Mouse (Mus musculus) kidney, adult 2 months (tissue): Measurements from ENCODE around the gene Sema7a. TPM values are rescaled to one million over a fixed set of nuclear protein-coding genes. Genes with fewer than 3 reads are reported as not detected.

Experiments used
- DNase-seq: peaks from one replicate; pipeline ENCODE4 v3.0.0; 2021
- H3K27ac ChIP-seq: fragments of 200-500 bp; 2 replicates; pipeline ENCODE4 v1.5.1; 2012; ENCODE audit warnings: low read depth, low read length, control low read depth, inconsistent platforms; ENCODE audit not compliant: insufficient read depth
- H3K27me3 ChIP-seq: fragments of 200-500 bp; replicated peaks from 2 replicates; pipeline ENCODE4 v1.6.1; 2012; ENCODE audit warnings: mild to moderate bottlenecking, moderate library complexity, low read length, inconsistent platforms; ENCODE audit not compliant: control insufficient read depth, insufficient read depth
- H3K36me3 ChIP-seq: fragments of 200-500 bp; 2 replicates; pipeline ENCODE4 v1.6.1; 2012; ENCODE audit warnings: mild to moderate bottlenecking, moderate library complexity, low read length, inconsistent platforms; ENCODE audit not compliant: control insufficient read depth, insufficient read depth
- H3K4me1 ChIP-seq: fragments of 200-500 bp; 2 replicates; pipeline ENCODE4 v1.6.1; 2011; ENCODE audit warnings: low read length; ENCODE audit not compliant: control insufficient read depth, insufficient read depth
- H3K4me3 ChIP-seq: fragments of 200-500 bp; 2 replicates; pipeline ENCODE4 v1.5.1; 2011; ENCODE audit warnings: mild to moderate bottlenecking, low read depth, low read length, control low read depth; ENCODE audit not compliant: insufficient read depth
- CTCF ChIP-seq: fragments of 200-500 bp; conservative IDR thresholded peaks from 2 replicates; pipeline ENCODE4 v1.5.1; 2011; ENCODE audit warnings: low read depth, mild to moderate bottlenecking, control low read depth, low read length, moderate library complexity, mixed read lengths; ENCODE audit not compliant: insufficient read depth, insufficient read length
- POLR2A ChIP-seq: fragments of 200-500 bp; IDR thresholded peaks from one replicate; pipeline ENCODE4 v1.6.1; 2011; ENCODE audit warnings: low read depth, low read length, control low read depth
- WGBS: fragments of 180-500 bp; shearing (Covaris S2); methylation state at CpG from one replicate; pipeline ENCODE4 v1.1.7; 2018; 5-methylcytosine and 5-hydroxymethylcytosine counted together
- polyA plus RNA-seq: library from polyadenylated mRNA; depleted of rRNA; stranded (reverse); fragments of >200 nt; gene quantifications from 2 replicates; pipeline ENCODE4 v1.2.3, GENCODE M21; 2012; rRNA removed

Sema7a gene
- polyA plus RNA-seq, 1 experiment: 9.6 TPM

GRCm38 (mm10) chr9:58011552-58011951 lies 71.6 kb downstream of the Sema7a start:
- H3K4me3 ChIP-seq: no peak overlapping the region
- H3K27me3 ChIP-seq: no peaks in the 10 kb centered on the region
- no peak overlapping the region for H3K27ac ChIP-seq
- DNase-seq: no peak
- TF ChIP-seq CTCF (no peak), POLR2A (no peak)
- H3K4me1 ChIP-seq: 0 out of 2 replicates have a peak, but pooled peaks cover 2% of the 10 kb centered on the region
- 60% methylated on average over 8 of the region's 8 CpGs for WGBS
- H3K36me3 ChIP-seq: no peaks in the 10 kb centered on the region

Other genes with a start within 250 kb of the Sema7a start
- gene Edc3, start 231.6 kb upstream of the Sema7a start, polyA plus RNA-seq: 7.9 and 8.4 TPM in 2 replicates
- 71.1 and 81.0 TPM in 2 replicates for gene Clk3, start 174.3 kb upstream of the Sema7a start, polyA plus RNA-seq
- 4.6 and 5.0 TPM in 2 replicates for gene Arid3b, start 103.3 kb upstream of the Sema7a start, polyA plus RNA-seq
- gene Ubl7, start 29.1 kb upstream of the Sema7a start, polyA plus RNA-seq: 144 and 150 TPM in 2 replicates
- 0.16 and 5.1 TPM in 2 replicates for gene Cyp11a1, start 66.3 kb downstream of the Sema7a start, polyA plus RNA-seq
- 15.4 and 19.5 TPM in 2 replicates for gene Stra6, start 123.7 kb downstream of the Sema7a start, polyA plus RNA-seq
- 0.18 TPM in 1 of 2 replicates, not detected in the other for gene Ccdc33, start 178.7 kb downstream of the Sema7a start, polyA plus RNA-seq